Mouse (Mus musculus) urinary bladder, adult 18-20 months (tissue): Measurements from ENCODE around the gene 3110040M04Rik.
"Not testable (repeated sequence)": the region's sequence is repeated elsewhere in the genome, so short reads cannot be mapped to it uniquely, and the experiment has no call there.

Experiments used
- DNase-seq, 2 experiments: peaks; one replicate each; pipeline ENCODE4 v3.0.0; 2022; ENCODE audit warnings: low spot score in 2 of 2, mixed read lengths in 2 of 2

3110040M04Rik gene

GRCm38 (mm10) chr1:151192739-151193138, 11.2 kb upstream of the 3110040M04Rik start:
- DNase-seq = not testable (repeated sequence)

DNA sequence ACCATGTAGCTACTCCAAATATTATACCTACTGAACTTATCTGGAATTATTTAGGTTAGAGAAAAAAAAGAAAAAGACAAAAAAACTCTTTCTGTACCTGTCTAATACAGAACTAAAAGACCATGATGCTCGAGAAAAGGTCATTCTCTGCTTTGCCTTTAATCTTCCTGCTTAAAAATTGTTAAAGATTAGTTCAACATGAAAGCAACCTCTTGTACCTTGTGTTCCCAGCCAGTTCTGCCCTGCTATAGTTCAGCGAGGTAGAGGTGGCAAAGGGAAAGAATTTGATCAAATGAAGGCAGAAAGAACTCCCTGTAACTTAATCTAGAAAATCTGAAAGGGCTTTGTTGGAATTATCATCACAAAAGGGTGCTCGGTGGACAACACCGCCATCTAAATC, 7.9 kb upstream of the 3110040M04Rik start:
- DNase-seq = not testable (repeated sequence)

DNA sequence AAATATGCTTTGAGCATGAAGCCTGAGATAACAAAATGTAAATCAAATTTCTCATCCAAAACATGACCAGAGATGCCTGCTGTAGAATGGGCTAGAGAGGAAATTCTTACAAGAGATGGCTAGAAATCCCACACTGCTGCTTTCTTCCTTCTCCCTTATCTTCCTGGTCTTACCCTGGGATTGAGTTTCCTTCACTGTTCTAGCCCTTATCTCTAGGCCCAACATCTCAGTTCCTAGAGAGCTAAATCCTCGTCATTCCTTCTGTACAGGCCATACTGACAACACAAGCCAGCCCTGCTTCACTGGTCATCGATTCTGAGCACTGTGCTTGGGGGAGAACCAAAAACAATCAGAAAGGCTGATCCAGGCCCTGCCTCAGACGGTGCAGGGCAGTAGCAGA, 7.2 kb upstream of the 3110040M04Rik start:
- DNase-seq = not testable (repeated sequence)

GRCm38 (mm10) chr1:151198120-151198519, 5.8 kb upstream of the 3110040M04Rik start, which contains the start of gene Gm47995:
Gm47995 (plus strand) TSS chr1:151198448.
- DNase-seq = not testable (repeated sequence)

DNA sequence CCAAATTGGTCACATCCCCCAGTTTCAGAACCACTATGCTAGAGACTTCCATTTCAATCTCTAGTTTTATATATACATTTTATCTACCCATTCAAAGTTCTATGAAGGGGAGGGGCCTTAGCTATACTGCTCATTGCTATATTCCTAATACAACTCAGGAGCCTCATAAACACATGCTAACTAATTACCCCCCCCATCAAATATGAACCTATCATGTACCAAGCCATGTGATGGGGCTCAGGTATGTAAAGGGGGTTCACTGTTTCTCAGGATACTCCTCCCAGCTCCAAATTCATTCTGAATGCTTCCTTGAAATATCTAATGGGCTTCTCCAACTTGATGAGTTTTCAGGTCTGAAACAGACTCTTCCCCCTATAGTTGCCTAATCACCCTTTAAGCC, 3.3 kb upstream of the 3110040M04Rik start:
- DNase-seq = not testable (repeated sequence)

DNA sequence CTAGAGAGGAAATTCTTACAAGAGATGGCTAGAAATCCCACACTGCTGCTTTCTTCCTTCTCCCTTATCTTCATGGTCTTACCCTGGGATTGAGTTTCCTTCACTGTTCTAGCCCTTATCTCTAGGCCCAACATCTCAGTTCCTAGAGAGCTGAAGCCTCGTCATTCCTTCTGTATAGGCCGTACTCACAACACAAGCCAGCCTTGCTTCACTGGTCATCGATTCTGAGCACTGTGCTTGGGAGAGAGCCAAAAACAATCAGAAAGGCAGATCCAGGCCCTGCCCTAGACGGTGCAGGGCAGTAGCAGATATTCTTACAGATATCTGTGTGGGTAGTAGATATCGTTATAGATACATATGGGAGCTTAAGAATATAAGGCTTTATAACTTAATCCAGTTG, 1.1 kb upstream of the 3110040M04Rik start:
- not testable (repeated sequence) for DNase-seq

DNA sequence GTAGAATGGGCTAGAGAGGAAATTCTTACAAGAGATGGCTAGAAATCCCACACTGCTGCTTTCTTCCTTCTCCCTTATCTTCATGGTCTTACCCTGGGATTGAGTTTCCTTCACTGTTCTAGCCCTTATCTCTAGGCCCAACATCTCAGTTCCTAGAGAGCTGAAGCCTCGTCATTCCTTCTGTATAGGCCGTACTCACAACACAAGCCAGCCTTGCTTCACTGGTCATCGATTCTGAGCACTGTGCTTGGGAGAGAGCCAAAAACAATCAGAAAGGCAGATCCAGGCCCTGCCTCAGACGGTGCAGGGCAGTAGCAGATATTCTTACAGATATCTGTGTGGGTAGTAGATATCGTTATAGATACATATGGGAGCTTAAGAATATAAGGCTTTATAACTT, 4.6 kb downstream of the 3110040M04Rik start:
- DNase-seq = not testable (repeated sequence)

DNA sequence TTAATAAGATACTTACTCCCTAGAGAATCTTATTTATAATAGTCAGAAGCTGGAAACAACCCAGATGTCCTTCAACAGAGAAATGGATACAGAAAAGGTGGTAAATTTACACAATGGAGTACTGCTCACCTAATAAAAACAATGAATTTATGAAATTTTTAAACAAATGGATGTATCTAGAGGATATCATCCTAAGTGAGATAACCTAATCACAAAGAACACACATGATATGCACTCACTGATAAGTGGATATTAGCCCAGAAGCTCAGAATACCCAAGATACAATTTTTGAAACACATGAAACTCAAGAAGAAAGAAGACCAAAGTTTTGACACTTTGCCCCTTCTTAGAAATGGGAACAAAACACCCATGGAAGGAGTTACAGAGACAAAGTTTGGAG, 5.0 kb downstream of the 3110040M04Rik start:
- DNase-seq = not testable (repeated sequence)

DNA sequence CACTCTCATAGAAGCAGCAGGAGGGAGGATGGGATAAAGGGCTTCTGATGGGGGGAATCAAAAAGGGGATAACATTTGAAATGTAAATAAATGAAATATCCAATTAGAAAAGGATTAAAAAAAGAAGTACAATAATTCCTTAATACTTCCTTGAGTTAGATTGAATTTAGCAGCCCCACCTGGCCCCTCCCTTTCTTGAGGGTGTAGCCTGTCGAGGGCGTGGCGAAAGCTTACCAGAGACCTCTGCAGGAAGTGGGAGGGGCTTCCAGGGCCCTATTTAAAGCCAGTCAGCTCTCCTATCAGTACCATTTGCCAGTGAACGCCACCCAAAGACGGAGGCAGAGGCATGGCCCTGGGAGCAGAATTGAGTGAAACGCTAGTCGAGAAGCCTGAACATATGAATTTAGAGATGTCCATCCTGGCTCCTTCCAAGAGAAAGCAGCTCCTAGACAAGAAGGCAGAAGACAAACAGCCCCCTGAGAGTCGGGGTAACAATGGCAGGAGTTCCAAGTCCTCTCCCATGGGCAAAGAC, 6.0 kb downstream of the 3110040M04Rik start, which contains the start of gene Gm47996:
Gm47996 (plus strand) TSS at position 308 of the 532 bp plus-strand sequence.
- not testable (repeated sequence) for DNase-seq

DNA sequence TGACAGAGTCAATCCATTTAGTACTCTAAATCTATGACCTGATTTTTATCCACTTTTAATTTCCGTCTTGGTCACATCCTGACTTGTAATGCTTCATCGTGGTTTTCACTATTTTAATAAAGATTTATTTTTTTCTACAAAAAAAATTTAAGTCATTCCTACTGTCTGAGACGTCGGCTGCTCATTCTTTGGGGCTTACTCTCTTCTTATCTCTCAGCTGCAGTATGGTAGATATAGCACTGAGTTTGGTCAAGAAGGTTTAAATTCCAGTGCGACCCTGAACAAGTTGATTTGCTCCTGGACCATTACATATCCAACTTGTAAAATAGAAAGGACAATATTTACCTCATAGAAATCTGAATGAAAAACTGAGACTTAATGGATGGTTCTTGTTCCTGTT, 7.7 kb downstream of the 3110040M04Rik start:
- DNase-seq = not testable (repeated sequence)

GRCm38 (mm10) chr1:151214862-151215261, 10.9 kb downstream of the 3110040M04Rik start:
- DNase-seq = no peak

DNA sequence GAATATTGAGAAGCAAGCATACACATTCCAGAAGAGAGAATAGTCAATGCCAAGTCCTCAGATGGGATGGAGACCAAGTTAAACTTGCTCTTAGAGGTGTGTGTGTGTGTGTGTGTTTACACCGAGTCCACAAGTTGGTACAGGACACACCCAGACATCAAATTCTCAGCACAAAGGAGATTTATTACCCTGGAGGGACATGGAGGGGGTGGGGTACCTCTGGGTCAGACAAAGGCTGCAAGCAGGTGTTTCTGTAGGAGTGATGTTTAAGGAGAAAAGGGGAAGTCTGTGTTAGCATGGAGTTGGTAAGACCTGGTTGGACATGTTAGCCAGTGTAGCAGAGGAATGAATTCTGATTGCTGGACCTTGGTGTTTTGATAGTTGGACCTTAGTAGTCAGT, 12.1 kb downstream of the 3110040M04Rik start:
- no peak for DNase-seq

- no peak for DNase-seq
Observed at GRCm38 (mm10) chr1:151216417-151216816, 12.5 kb downstream of the 3110040M04Rik start.

DNA sequence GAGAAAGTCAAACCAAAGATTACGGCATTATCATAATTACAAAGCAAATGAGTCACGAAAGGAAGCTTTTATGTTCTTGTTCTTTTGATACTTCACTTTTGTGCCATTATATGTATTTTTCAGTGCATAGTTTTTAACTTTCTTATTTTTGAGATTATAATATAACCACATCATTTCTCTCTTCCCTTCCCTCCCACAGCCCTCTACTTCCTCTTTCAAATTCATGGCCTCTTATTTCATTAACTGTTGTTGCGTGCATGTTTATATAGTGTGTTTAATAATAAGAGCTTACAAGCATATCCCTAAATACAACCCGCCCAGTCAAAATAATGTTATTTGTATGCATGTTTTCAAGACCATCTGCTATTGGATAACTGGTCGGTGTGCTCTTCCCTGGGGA, 15.1 kb downstream of the 3110040M04Rik start:
- no peak for DNase-seq

- DNase-seq = no peak
Observed at GRCm38 (mm10) chr1:151220098-151220497, 16.2 kb downstream of the 3110040M04Rik start.

- DNase-seq = no peak
Observed at GRCm38 (mm10) chr1:151222561-151223267, 18.8 kb downstream of the 3110040M04Rik start.

GRCm38 (mm10) chr1:151223377-151223776, 19.5 kb downstream of the 3110040M04Rik start:
- DNase-seq = no peak

- DNase-seq = no peak
Observed at GRCm38 (mm10) chr1:151224536-151224935, 20.6 kb downstream of the 3110040M04Rik start.

DNA sequence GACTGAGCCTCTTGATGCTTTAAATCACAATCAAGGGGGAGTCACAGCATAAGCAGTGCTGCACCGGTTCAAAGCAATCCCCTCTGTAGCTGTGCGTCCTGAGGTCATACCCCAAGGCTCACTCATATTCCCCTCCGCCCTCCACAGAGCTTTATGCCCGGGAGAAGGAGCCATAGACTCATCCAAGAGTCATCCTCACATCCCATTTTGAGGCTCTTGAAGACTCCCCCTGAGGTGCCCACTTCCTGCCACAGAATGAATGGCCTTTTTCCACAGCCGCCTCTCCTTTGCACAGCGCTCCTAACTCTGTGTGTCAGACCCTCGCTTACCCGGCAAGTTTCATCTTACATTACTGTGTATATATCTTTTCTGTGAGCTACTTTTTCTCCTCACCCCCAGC, 23.6 kb downstream of the 3110040M04Rik start:
- no peak for DNase-seq

DNA sequence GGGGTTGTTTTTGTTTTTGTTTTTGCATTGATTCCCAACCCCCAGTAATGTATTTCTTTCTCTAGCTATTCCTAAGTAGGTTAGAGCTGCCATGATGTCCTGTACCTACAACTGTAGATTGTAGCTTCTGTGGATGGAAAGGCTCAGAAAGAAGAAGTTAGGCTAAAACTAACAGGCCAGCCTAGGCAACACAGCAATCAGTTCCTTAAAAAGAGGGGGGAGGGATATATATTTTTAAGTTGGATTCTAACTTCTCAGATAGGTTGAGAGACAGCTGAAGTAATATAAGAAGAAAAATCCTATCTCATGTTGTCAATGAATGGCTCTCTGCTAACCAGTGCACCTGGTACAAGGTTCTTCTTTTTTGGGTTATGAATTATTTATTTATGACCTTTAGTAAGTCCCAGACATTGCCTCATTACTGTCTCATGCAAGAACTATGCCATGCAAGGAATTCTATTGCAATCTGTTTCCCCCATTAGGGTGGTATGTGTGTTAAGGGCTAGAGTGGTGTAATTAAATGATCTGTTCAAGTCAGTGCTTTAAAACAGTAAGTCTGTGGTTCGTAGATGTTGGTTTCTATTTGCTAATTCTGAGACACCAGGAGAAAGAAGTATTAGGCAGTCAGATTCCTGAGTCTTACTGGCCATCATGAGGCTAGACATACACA, 24.5 kb downstream of the 3110040M04Rik start:
- no peak for DNase-seq

DNA sequence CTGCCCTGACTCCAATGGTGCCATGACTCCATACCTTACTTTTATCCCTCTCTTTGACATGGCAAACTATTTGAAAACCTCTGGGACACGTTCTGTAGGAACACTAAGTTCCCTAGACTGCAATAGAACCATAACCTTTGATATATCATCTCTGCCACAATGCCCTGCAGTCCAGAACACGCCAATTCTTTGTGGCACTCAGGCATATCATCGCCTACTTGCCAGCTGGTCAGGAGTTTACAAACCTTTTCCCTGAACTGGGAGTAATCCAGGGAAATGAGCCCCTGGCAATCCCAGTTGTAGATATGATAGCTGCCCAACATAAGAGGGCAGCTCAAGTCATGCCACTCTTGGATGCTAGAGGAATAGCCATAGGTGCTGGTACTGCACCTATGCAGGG, 28.4 kb downstream of the 3110040M04Rik start:
- no peak for DNase-seq

- no peak for DNase-seq
Observed at GRCm38 (mm10) chr1:151233756-151234155, 29.8 kb downstream of the 3110040M04Rik start.

- no peak for DNase-seq
Observed at GRCm38 (mm10) chr1:151235574-151235973, 31.7 kb downstream of the 3110040M04Rik start.
